Mouse (Mus musculus) R1 (cell line): Measurements from ENCODE around the gene 2610028H24Rik.

Source experiments
- DNase-seq: peaks from one replicate; pipeline ENCODE4 v3.0.0-alpha.2; 2018; ENCODE audit warnings: low read depth, low spot score

Gene 2610028H24Rik

GRCm38 (mm10) chr10:76448851-76449250, at the start of gene 2610028H24Rik:
TSS of gene 2610028H24Rik (plus strand) at chr10:76449081.
- no peak for DNase-seq

GRCm38 (mm10) chr10:76408520-76408919, 40.4 kb upstream of the 2610028H24Rik start:
- DNase-seq = no peak

GRCm38 (mm10) chr10:76416811-76417210, 32.1 kb upstream of the 2610028H24Rik start:
- DNase-seq = no peak

- DNase-seq = no peak
Measured at GRCm38 (mm10) chr10:76425674-76426073, 23.2 kb upstream of the 2610028H24Rik start.

- no peak for DNase-seq
Measured at GRCm38 (mm10) chr10:76433925-76434324, 15.0 kb upstream of the 2610028H24Rik start.

GRCm38 (mm10) chr10:76439107-76439890, 9.6 kb upstream of the 2610028H24Rik start:
- peak; percentile 96 for DNase-seq

GRCm38 (mm10) chr10:76440281-76440680, 8.6 kb upstream of the 2610028H24Rik start, which contains the start of gene AC141477.1:
TSS of gene AC141477.1 (minus strand) at chr10:76440444.
- DNase-seq = peak; percentile 44

- peak; percentile 99 for DNase-seq
Measured at GRCm38 (mm10) chr10:76442178-76443088, 6.4 kb upstream of the 2610028H24Rik start, which contains the start of gene Pcnt. TSS of gene Pcnt (minus strand) at chr10:76442786.

GRCm38 (mm10) chr10:76445996-76446681, 2.7 kb upstream of the 2610028H24Rik start:
- no peak for DNase-seq

GRCm38 (mm10) chr10:76447406-76448229, 1.3 kb upstream of the 2610028H24Rik start:
- DNase-seq = no peak

- peak; percentile 77 for DNase-seq
Measured at GRCm38 (mm10) chr10:76455289-76455688, 6.4 kb downstream of the 2610028H24Rik start.

- no peak for DNase-seq
Measured at GRCm38 (mm10) chr10:76461255-76461654, 12.4 kb downstream of the 2610028H24Rik start.

- no peak for DNase-seq
Measured at GRCm38 (mm10) chr10:76462312-76462711, 13.4 kb downstream of the 2610028H24Rik start.

GRCm38 (mm10) chr10:76462721-76463120, 13.8 kb downstream of the 2610028H24Rik start:
- DNase-seq = peak; percentile 63

GRCm38 (mm10) chr10:76468203-76469162, 19.6 kb downstream of the 2610028H24Rik start, which contains the start of the genes Mcm3ap and Ybey:
TSS of gene Mcm3ap (plus strand) at chr10:76468927.
TSS of gene Ybey (minus strand) at chr10:76469114.
- DNase-seq = peak; percentile 95

GRCm38 (mm10) chr10:76473759-76474158, 24.9 kb downstream of the 2610028H24Rik start:
- DNase-seq = no peak

GRCm38 (mm10) chr10:76480851-76481250, 32.0 kb downstream of the 2610028H24Rik start:
- DNase-seq = peak; percentile 65

GRCm38 (mm10) chr10:76481480-76481879, 32.6 kb downstream of the 2610028H24Rik start:
- no peak for DNase-seq

GRCm38 (mm10) chr10:76486302-76486701, 37.4 kb downstream of the 2610028H24Rik start:
- DNase-seq = no peak
